Mouse (Mus musculus) bone marrow, adult 2 months (tissue): ENCODE measurements around the gene Mrpl54.

Source experiments
- CTCF ChIP-seq: fragments of 200-500 bp; IDR thresholded peaks from 2 replicates; pipeline ENCODE4 v1.5.1; 2011; ENCODE audit warnings: low read length, control low read depth; ENCODE audit not compliant: control insufficient read depth, insufficient read depth
- POLR2A ChIP-seq: fragments of 200-500 bp; IDR thresholded peaks from 2 replicates; pipeline ENCODE4 v1.6.1; 2011; ENCODE audit warnings: low read depth, mild to moderate bottlenecking, control low read depth, low read length, borderline replicate concordance; ENCODE audit not compliant: control insufficient read depth

GRCm38 (mm10) chr10:81268643-81269412 is 2.1 kb upstream of the Mrpl54 start:
- TF ChIP-seq CTCF (no peak), POLR2A (no peak)
